Mouse (Mus musculus) liver, adult 2 months (tissue): ENCODE measurements around the gene Fam189a2.

Source experiments
- CTCF ChIP-seq: fragments of 200-500 bp; IDR thresholded peaks from 2 replicates; pipeline ENCODE4 v1.5.1; 2011; ENCODE audit warnings: low read depth, low read length, control low read depth
- POLR2A ChIP-seq: fragments of 200-500 bp; IDR thresholded peaks from 2 replicates; pipeline ENCODE4 v1.6.1; 2011; ENCODE audit warnings: low read length, control low read depth; ENCODE audit not compliant: insufficient read depth; ENCODE audit errors: extremely low read depth

DNA sequence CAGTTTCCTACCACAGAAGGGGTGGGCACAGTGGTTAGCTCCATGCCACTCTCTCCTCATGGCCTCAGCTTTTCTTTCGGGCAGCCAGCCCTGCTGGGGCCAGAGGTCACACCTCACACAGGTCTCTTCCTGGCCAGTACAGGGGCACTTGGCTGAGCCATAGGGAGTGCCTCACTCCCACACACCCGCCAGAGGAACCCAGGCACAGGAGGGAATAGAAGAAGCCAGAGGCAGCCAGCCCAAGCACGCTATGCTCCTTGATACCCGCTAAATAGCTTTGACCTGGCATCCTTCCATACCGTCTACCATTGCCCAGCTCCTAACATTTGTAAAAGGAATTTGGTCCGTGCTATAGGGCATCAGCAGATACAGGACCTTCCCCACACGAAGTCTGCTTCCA is 70.9 kb downstream of the Fam189a2 start:
- no peak for TF ChIP-seq CTCF
- TF ChIP-seq POLR2A: no peak
